Mouse (Mus musculus): ENCODE measurements around the gene Zfp423. TPM values are rescaled to one million over a fixed set of nuclear protein-coding genes. Genes with fewer than 3 reads are reported as not detected.

The Zfp423 gene
- total and polyA plus RNA-seq, 2 experiments from 2014 or later = 18.4 to 34.6 TPM

DNA sequence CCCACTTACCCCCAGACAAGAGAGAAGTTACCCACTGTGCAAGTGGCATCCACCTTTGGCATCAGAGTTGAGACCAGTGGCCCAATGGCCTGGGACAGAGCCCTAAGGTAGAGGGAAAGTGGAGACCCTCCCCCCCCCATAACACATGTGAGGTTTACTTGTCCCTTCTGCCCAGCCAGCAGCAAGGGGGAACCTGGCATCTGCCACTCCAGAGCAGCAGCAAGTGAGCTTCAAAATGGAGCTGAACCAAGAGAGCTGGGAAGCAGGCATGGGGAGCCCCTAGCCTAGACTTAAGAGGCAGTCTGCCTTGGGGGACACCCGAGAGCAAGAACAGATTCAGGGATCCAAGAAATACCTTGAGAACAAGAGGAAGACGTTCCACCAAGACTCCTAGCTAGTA lies 290.7 kb downstream of the Zfp423 start:
- TF ChIP-seq CTCF (IDR thresholded peaks at IDR 0.05; ENCODE audit: low read depth) = no peak
- Histone ChIP-seq H3K9me3 (ENCODE audit: low read length) (no peaks in the 10 kb centered on the region), H3K36me3 (ENCODE audit: insufficient read depth) (no peaks in the 10 kb centered on the region), H3K27ac (ENCODE audit: low read depth, low read length) (no peak overlapping the region), H3K27me3 (ENCODE audit: insufficient read depth, low read length) (no peaks in the 10 kb centered on the region), H3K4me2 (ENCODE audit: low read depth) (0 out of 2 replicates have a peak overlapping the region, but pooled peaks have one; percentile 30), H3K4me1 (ENCODE audit: insufficient read depth) (peaks cover 11% of the 10 kb centered on the region; the same call in 1 of the 2 replicates), H3K4me3 (ENCODE audit: low read depth, low read length) (no peak overlapping the region), H3K9ac (no peak overlapping the region)
- 58% methylated on average over 2 of the region's 2 CpGs for WGBS
- DNase-seq (no peak), ATAC-seq (no peak)

DNA sequence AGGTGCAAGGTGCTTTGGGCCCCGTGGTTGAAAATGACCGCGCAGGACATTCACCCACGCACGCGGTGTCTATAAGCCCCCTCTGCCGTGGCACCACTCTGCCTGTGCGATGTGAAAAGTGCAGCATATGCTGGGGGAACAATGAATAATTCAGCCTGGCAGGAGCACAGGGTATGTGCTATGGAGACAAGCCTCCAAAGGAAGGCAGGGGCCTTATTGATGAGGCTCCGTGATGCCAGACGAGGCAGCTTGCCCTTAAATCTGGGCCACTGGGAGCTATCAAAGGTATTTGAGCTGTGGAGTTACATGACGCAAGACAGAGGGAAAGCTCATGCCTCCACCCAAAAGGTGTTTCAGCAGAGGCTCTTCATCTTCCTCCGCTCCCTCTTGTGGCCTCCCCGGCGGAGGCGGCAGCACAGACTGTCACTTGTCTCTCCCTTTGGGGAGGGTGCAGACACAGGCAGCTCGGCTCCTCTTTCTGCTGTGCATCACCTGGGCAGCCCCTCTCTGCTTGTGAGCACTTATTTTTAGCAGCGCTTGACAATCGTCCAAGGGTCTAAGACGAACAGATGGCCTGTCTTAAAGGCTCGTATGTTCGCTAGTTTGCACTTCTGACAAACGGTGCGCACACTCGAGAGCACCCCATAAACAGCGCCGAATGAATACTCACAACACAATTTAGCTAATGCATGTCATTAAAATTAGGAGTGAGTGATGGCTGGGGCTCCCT lies 291.3 kb downstream of the Zfp423 start:
- Histone ChIP-seq H3K4me1 (ENCODE audit: insufficient read depth) (peaks cover 13% of the 10 kb centered on the region; the same call in 1 of the 2 replicates), H3K4me2 (ENCODE audit: low read depth) (peak overlapping the region; percentile 30), H3K27ac (ENCODE audit: low read depth, low read length) (peak overlapping the region; percentile 54; the same call in 1 of the 2 replicates), H3K9ac (no peak overlapping the region), H3K27me3 (ENCODE audit: insufficient read depth, low read length) (no peaks in the 10 kb centered on the region), H3K9me3 (ENCODE audit: low read length) (no peaks in the 10 kb centered on the region), H3K4me3 (ENCODE audit: low read depth, low read length) (no peak overlapping the region; the same call in 1 of the 2 replicates), H3K36me3 (ENCODE audit: insufficient read depth) (no peaks in the 10 kb centered on the region)
- WGBS = 30% methylated on average over 26 of the region's 26 CpGs
- ATAC-seq (peak; percentile 66), DNase-seq (peak; percentile 78)
- no peak for TF ChIP-seq CTCF (IDR thresholded peaks at IDR 0.05; ENCODE audit: low read depth)

GRCm38 (mm10) chr8:87667297-87667696 lies 292.1 kb downstream of the Zfp423 start:
- no peak for TF ChIP-seq CTCF (IDR thresholded peaks at IDR 0.05; ENCODE audit: low read depth)
- Histone ChIP-seq H3K9me3 (ENCODE audit: low read length) (no peaks in the 10 kb centered on the region), H3K4me2 (ENCODE audit: low read depth) (0 out of 2 replicates have a peak overlapping the region, but pooled peaks have one; percentile 30), H3K27me3 (ENCODE audit: insufficient read depth, low read length) (no peaks in the 10 kb centered on the region), H3K4me3 (ENCODE audit: low read depth, low read length) (no peak overlapping the region), H3K9ac (no peak overlapping the region), H3K36me3 (ENCODE audit: insufficient read depth) (no peaks in the 10 kb centered on the region), H3K4me1 (ENCODE audit: insufficient read depth) (peaks cover 15% of the 10 kb centered on the region; the same call in 1 of the 2 replicates), H3K27ac (ENCODE audit: low read depth, low read length) (no peak overlapping the region)
- WGBS = 47% methylated on average over 6 of the region's 6 CpGs
- ATAC-seq (no peak), DNase-seq (no peak)

- Histone ChIP-seq H3K9me3 (ENCODE audit: low read length) (no peaks in the 10 kb centered on the region), H3K4me3 (ENCODE audit: low read depth, low read length) (no peak overlapping the region), H3K27ac (ENCODE audit: low read depth, low read length) (no peak overlapping the region), H3K27me3 (ENCODE audit: insufficient read depth, low read length) (peaks cover 7% of the 10 kb centered on the region; the same call in 1 of the 2 replicates), H3K4me2 (ENCODE audit: low read depth) (no peak overlapping the region), H3K4me1 (ENCODE audit: insufficient read depth) (peaks cover 24% of the 10 kb centered on the region), H3K36me3 (ENCODE audit: insufficient read depth) (no peaks in the 10 kb centered on the region), H3K9ac (no peak overlapping the region)
- TF ChIP-seq CTCF (IDR thresholded peaks at IDR 0.05; ENCODE audit: low read depth) = no peak
- WGBS = 87% methylated on average over 8 of the region's 8 CpGs
- DNase-seq (no peak), ATAC-seq (no peak)
Observed at GRCm38 (mm10) chr8:87665337-87665736, 294.1 kb downstream of the Zfp423 start.

GRCm38 (mm10) chr8:87664217-87664509 lies 295.2 kb downstream of the Zfp423 start:
- Histone ChIP-seq H3K36me3 (ENCODE audit: insufficient read depth) (no peaks in the 10 kb centered on the region), H3K9ac (no peak overlapping the region), H3K27me3 (ENCODE audit: insufficient read depth, low read length) (peaks cover 9% of the 10 kb centered on the region; the same call in 1 of the 2 replicates), H3K4me1 (ENCODE audit: insufficient read depth) (peaks cover 32% of the 10 kb centered on the region), H3K4me2 (ENCODE audit: low read depth) (no peak overlapping the region), H3K9me3 (ENCODE audit: low read length) (no peaks in the 10 kb centered on the region), H3K27ac (ENCODE audit: low read depth, low read length) (no peak overlapping the region), H3K4me3 (ENCODE audit: low read depth, low read length) (no peak overlapping the region)
- WGBS = 86% methylated on average over 2 of the region's 2 CpGs
- DNase-seq (no peak), ATAC-seq (no peak)
- TF ChIP-seq CTCF (IDR thresholded peaks at IDR 0.05; ENCODE audit: low read depth) = no peak

DNA sequence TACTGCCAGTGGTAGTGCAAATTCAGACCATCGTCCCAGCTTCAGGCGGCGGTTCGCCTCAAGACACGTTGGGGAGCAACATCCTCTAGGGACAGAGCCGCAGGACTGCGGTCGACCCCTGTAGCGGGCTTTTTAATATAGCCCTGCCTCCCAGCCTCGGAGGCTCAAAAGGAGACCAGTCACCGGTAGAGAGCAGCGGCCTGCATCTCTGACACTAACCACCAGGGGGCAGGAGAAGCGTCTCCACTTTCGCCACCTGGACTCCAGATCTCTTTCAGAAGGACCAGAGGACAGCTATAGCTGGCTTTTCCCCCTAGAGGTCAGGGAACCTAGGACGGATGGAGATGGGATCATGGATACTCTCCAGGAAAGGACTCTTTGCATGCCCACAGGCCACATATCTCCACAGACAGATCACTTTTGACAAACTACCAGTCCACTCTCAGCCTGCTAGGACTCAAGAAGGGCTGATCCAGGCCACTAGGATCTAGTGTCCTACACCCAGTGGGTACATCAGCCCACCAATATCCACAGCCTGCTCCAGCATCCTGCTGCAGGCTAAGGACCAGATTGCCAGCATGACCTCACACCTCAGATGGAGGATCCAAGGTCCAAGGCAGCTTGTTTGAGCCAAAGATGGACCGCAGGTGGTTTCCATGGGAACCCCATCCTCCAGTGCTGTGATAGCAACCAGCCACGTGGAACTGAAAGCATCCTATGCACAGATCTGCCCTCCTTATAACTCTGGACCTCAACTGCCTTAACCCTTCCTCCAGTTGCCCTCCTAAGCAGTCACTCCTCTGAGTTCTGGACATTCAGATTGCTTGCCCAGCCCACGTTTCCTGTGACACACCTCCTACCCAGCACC lies 295.8 kb downstream of the Zfp423 start:
- peak; percentile 85 for DNase-seq
- Histone ChIP-seq H3K4me1 (ENCODE audit: insufficient read depth) (peaks cover 31% of the 10 kb centered on the region), H3K27me3 (ENCODE audit: insufficient read depth, low read length) (peaks cover 10% of the 10 kb centered on the region; the same call in 1 of the 2 replicates), H3K4me2 (ENCODE audit: low read depth) (peak overlapping the region; percentile 51), H3K9ac (peak overlapping the region; percentile 23), H3K36me3 (ENCODE audit: insufficient read depth) (no peaks in the 10 kb centered on the region), H3K4me3 (ENCODE audit: low read depth, low read length) (peak overlapping the region; percentile 18), H3K9me3 (ENCODE audit: low read length) (no peaks in the 10 kb centered on the region), H3K27ac (ENCODE audit: low read depth, low read length) (peak overlapping the region; percentile 2)
- WGBS = 15% methylated on average over 18 of the region's 18 CpGs
- TF ChIP-seq CTCF (IDR thresholded peaks at IDR 0.05; ENCODE audit: low read depth) = peak; percentile 84
- ATAC-seq = peak; percentile 30; the same call in 1 of the 2 replicates

Measured in forebrain, postnatal 0 days (tissue).